Comparison of ENCODE assay signal across 15 mouse cellular contexts in genomic region chr17:67323777-67324498, GRCm38 (mm10). TPM values are rescaled to one million over a fixed set of nuclear protein-coding genes. Genes with fewer than 3 reads are reported as not detected.
DNase-seq lines count a peak whose midpoint lies in the region; ATAC-seq lines count a peak whose summit lies in the region.
"Had no signal": no experiment of that assay in that cellular context is flagged by ENCODE, and none has a peak within 500 bp of the region (broad histone marks: within the 10 kb centered on the region; RNA-seq: fewer than 3 reads in every experiment).

No protein-coding gene starts in this region.

- 0 out of 2 replicates have a peak, but pooled peaks have one; percentile 35 for ATAC-seq in neural tube, embryonic 11.5 days (ENCODE audit: insufficient read depth, low FRiP score, low TSS enrichment)
- ATAC-seq in neural tube, embryonic 15.5 days (ENCODE audit: low FRiP score), result no peak
- peak; percentile 86 for ATAC-seq in forebrain, embryonic 15.5 days (replicated peaks)
- no peak for ATAC-seq in megakaryocyte-erythroid progenitor cell, adult 5-6 weeks (replicated peaks; ENCODE audit: low FRiP score, low TSS enrichment, poor library complexity, severe bottlenecking)
- ATAC-seq: lung, postnatal 0 days had no signal

- WGBS in neural tube, embryonic 11.5 days, result 47% methylated on average over 11 of the region's 11 CpGs
- 22% methylated on average over 11 of the region's 11 CpGs for WGBS in neural tube, embryonic 15.5 days
- 10% methylated on average over 11 of the region's 11 CpGs for WGBS in forebrain, embryonic 15.5 days
- 74% methylated on average over 11 of the region's 11 CpGs for WGBS in heart, embryonic 10.5 days

- no peak overlapping the region for H3K4me2 ChIP-seq in neural tube, embryonic 11.5 days (ENCODE audit: low read depth)
- H3K4me2 ChIP-seq in neural tube, embryonic 15.5 days, result no peak overlapping the region
- H3K4me2 ChIP-seq in forebrain, embryonic 15.5 days (replicated peaks), result no peak overlapping the region; the same call in 1 of the 2 replicates
- H3K4me2 ChIP-seq: heart, embryonic 12.5 days had no signal

- no peaks in the 10 kb centered on the region for H3K36me3 ChIP-seq in neural tube, embryonic 11.5 days (ENCODE audit: control insufficient read depth, insufficient read depth, low read length)
- no peaks in the 10 kb centered on the region for H3K36me3 ChIP-seq in neural tube, embryonic 15.5 days
- no peaks in the 10 kb centered on the region for H3K36me3 ChIP-seq in forebrain, embryonic 15.5 days
- no peaks in the 10 kb centered on the region for H3K36me3 ChIP-seq in heart, embryonic 10.5 days
- H3K36me3 ChIP-seq: heart, embryonic 12.5 days had no signal

- H3K9ac ChIP-seq in neural tube, embryonic 11.5 days (ENCODE audit: low read length), result no peak overlapping the region
- no peak overlapping the region for H3K9ac ChIP-seq in neural tube, embryonic 15.5 days (replicated peaks)
- no peak overlapping the region for H3K9ac ChIP-seq in forebrain, embryonic 15.5 days (replicated peaks)
- H3K9ac ChIP-seq: heart, embryonic 12.5 days had no signal

- H3K27ac ChIP-seq in neural tube, embryonic 11.5 days (ENCODE audit: low read depth, low read length), result no peak overlapping the region
- H3K27ac ChIP-seq in neural tube, embryonic 15.5 days (replicated peaks), result no peak overlapping the region
- H3K27ac ChIP-seq in forebrain, embryonic 15.5 days (replicated peaks), result no peak overlapping the region
- no peak overlapping the region for H3K27ac ChIP-seq in heart, embryonic 10.5 days

- H3K27me3 ChIP-seq in neural tube, embryonic 11.5 days (ENCODE audit: control insufficient read depth, insufficient read depth, low read length), result no peaks in the 10 kb centered on the region
- no peaks in the 10 kb centered on the region for H3K27me3 ChIP-seq in neural tube, embryonic 15.5 days (replicated peaks)
- no peaks in the 10 kb centered on the region for H3K27me3 ChIP-seq in forebrain, embryonic 15.5 days
- H3K27me3 ChIP-seq in heart, embryonic 10.5 days (ENCODE audit: insufficient read depth, poor library complexity, severe bottlenecking), result no peaks in the 10 kb centered on the region
- H3K27me3 ChIP-seq: CH12.LX; heart, embryonic 12.5 days had no signal

- no peak overlapping the region for H3K4me3 ChIP-seq in neural tube, embryonic 11.5 days (ENCODE audit: low read depth, low read length)
- no peak overlapping the region for H3K4me3 ChIP-seq in neural tube, embryonic 15.5 days (replicated peaks)
- H3K4me3 ChIP-seq in forebrain, embryonic 15.5 days, result no peak overlapping the region
- H3K4me3 ChIP-seq in heart, embryonic 10.5 days, result no peak overlapping the region
- H3K4me3 ChIP-seq: heart, embryonic 12.5 days; myocyte had no signal

- no peaks in the 10 kb centered on the region for H3K9me3 ChIP-seq in neural tube, embryonic 11.5 days (ENCODE audit: control insufficient read depth, low read length)
- H3K9me3 ChIP-seq in neural tube, embryonic 15.5 days (replicated peaks), result no peaks in the 10 kb centered on the region
- H3K9me3 ChIP-seq in forebrain, embryonic 15.5 days, result no peaks in the 10 kb centered on the region
- H3K9me3 ChIP-seq in heart, embryonic 10.5 days, result no peaks in the 10 kb centered on the region
- H3K9me3 ChIP-seq: heart, embryonic 12.5 days had no signal

- no peaks in the 10 kb centered on the region for H3K4me1 ChIP-seq in neural tube, embryonic 11.5 days (ENCODE audit: control insufficient read depth, insufficient read depth, low read length)
- H3K4me1 ChIP-seq in neural tube, embryonic 15.5 days, result peaks cover 35% of the 10 kb centered on the region
- H3K4me1 ChIP-seq in forebrain, embryonic 15.5 days, result peaks cover 13% of the 10 kb centered on the region
- H3K4me1 ChIP-seq in heart, embryonic 10.5 days, result peaks cover 6% of the 10 kb centered on the region; the same call in 1 of the 2 replicates

- peak; percentile 30 for DNase-seq in neural tube, embryonic 11.5 days (ENCODE audit: low spot score)
- peak; percentile 14 to 41 for DNase-seq in kidney, postnatal 36 days
- peak; percentile 74 for DNase-seq in retina, embryonic 14.5 days (ENCODE audit: low spot score)
- no peak for DNase-seq in layer of hippocampus, adult 9-10 months (ENCODE audit: low spot score)
- DNase-seq in heart, embryonic 10.5 days (ENCODE audit: low spot score), result no peak
- DNase-seq: cerebellum, postnatal 10 days; liver; right cerebral cortex, postnatal 14 days had no signal

RNA-seq across cellular contexts. Expression of gene Ptprm, which starts 30.3 kb away (rescaled TPM):
- 12.7 and 13.7 TPM in 2 replicates for polyA plus RNA-seq in neural tube, embryonic 11.5 days (2014; fragmentation: Nextera tagmentation; extraction: Ambion mirVana)
- polyA plus RNA-seq in neural tube, embryonic 15.5 days (2015; fragmentation: Nextera tagmentation; extraction: Ambion mirVana), result 21.3 and 25.3 TPM in 2 replicates
- 10.7 and 11.0 TPM in 2 replicates for polyA plus RNA-seq in forebrain, embryonic 15.5 days (2015; fragmentation: Nextera tagmentation; extraction: Ambion mirVana)
- total RNA-seq in megakaryocyte-erythroid progenitor cell, adult 5-6 weeks (2014; fragmentation: Nextera tagmentation), result not detected in 2 replicates
- total RNA-seq in megakaryocyte-erythroid progenitor cell, adult 5-6 weeks (2017), result not detected in 2 replicates
- polyA plus RNA-seq in heart, embryonic 10.5 days (2016; fragmentation: Nextera tagmentation; extraction: Ambion mirVana), result 12.6 and 13.6 TPM in 2 replicates
- total RNA-seq: CH12.LX had no signal

Comparison
In these comparisons a context has a peak if more than half of its experiments do, and no peak if none do; other contexts are left out.
1. ATAC-seq: peak in neural tube, embryonic 11.5 days (single experiment) and forebrain, embryonic 15.5 days (single experiment); none in neural tube, embryonic 15.5 days (single experiment) and megakaryocyte-erythroid progenitor cell, adult 5-6 weeks (single experiment).
2. DNase-seq: peak in neural tube, embryonic 11.5 days (single experiment), kidney, postnatal 36 days (2 of 2) and retina, embryonic 14.5 days (single experiment); none in layer of hippocampus, adult 9-10 months (single experiment) and heart, embryonic 10.5 days (single experiment).